Mouse (Mus musculus): Measurements from ENCODE around the gene Grb2. TPM values are rescaled to one million over a fixed set of nuclear protein-coding genes. Genes with fewer than 3 reads are reported as not detected.

Grb2 gene
- polyA plus RNA-seq, 2 experiments from 2014 or later = 28.8 to 30.9 TPM

DNA sequence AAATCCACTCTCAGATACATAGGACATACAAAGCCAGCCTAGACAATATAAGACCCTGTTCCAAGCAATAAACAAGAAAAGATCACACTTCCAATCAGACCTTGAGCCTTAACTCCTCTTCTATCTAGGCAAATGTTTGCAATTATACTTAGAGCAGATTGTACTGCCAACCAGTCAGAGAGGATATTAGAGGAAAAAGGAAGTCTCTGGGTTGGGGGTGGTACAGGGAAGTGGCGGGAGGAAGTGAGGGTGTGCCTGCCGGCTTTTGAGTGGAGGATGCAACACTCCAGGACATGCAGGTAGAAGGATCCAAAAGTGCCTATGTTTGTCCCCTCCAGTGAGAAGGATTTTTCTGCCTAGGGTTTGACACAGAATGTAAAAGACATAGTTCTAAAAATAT is 3.9 kb upstream of the Grb2 start:
- peak; percentile 15 for ATAC-seq

DNA sequence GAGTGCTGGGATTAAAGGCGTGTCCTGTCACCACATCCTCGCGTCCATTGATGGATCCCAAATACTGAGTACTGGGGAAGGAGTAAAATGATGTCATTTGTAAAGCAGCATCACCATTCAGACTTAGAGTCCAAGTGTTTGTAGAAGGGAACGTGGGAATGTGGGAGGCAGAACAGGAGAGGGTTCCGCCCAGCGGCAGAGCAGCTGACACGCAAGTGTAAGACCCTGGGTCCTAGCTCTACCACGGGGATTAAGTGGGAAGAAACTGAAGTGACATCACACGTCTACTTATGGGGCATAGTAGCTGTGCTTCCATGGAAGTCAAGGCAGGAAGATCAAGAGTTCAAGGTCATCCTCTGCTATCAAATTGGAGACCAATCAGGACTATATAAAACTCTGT is 2.7 kb upstream of the Grb2 start:
- ATAC-seq = no peak

DNA sequence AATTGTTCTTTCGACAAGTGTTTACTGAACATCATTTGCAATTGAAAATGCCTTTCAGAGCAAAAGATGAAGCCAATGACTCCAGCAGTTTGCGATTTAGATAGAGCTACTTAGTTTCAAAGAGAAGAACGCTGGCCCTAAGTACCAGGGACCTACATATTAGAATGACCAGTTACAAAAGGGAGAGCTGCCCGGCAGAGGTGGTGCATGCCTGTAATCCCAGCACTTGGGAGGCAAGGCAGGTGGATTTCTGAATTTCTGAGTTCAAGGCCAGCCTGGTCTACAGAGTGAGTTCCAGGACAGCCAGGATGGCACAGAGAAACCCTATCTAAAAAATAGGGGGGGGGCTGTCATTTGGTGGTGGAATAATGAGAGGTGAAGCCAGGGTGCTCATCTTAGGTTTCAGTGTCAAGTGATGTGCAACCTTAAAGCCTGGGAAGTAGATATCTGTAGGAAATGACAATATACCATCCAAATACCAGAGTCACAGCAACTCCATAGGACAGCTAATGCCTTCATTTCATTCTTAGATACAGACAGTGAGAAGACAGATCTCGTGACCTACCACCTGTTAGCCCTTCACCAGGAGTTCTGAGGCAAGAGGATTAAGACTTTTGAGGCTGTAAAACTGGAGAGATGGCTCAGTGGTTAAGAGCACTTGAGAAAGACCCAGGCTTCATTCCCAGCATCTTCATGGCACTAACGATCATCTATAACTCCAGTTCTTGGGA is 1.6 kb upstream of the Grb2 start:
- no peak for ATAC-seq

DNA sequence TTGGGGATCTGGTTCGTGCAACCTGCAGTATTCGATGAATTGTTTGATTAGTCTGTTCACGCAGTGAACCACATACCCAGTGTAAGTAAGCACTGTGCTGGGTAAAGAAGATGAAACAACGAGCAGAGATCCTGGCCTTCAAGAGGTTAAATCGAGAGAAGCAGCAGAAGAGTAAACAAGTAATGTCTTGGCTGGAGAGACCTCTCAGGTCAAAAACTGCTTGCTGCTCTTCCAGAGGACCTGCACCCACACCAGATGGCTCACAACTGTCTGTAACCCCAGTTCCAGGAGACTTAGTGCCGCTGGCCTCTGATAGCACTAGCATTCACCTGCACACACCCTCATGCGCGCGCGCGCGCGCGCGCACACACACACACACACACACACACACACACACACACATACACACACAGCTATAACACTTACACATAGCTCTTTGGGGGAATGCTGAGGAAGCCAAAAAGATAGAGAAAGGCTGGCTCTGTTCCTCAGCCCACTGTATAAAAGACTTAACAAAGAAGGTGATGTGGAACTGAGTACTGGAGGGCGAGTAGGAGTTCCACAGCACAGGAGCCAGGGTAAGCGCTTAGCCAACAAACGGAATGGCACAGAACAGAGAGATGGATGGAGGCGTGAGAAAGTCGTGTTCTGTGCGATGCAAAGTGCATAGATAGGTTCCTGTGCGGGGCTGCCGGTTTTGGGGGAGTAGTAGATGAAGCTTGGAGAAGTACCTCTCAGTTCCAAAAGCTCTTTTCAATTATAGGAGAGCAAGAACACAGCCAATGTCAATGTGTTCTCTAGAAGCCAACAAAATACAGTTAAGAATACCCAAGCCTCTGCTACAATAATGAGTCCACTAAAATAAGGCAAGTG is 795 bp upstream of the Grb2 start:
- peak; percentile 3 for ATAC-seq

DNA sequence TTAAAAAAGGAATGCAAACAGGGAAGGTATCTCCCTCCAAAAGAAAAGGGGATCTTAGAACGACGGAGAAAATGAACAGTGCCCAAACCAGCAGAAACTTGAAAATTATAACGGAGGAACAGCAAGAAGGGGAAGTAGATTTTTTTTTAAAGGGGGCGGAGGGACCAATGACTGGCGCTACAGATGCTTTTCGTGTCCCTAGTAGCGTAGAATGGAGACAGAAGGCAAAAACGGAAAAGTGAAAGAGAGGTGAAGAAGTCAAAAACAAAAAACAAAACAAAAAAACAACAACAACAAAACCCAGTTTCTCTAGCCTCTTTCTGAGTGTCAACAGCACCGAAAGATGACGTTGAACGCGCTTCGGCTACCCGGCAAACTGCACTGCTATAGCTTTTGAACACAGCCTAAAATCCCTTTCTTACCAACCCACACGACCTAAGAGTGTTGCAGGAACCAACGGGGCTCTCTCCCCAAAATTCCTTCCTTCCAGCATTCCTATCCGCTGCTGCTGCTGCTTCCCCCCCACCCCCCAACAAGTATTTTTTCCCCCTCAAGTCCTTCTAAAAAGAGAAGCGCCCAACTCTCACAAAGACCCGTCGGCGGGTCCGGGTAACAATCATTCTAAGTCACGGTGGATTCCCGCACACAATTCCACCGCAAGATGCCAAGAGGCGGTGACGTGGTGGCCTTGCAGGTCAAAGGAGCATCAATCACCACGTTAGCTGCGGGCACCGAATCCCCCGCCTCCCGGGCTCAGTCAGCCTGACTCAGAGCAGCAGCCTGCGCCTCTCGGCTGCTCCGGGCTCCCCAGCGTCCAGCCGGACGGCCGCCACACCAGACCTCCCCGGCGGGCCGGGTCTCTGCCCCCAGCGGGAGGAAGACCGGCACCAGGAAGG is 836 bp downstream of the Grb2 start:
- peak; percentile 22 for ATAC-seq

DNA sequence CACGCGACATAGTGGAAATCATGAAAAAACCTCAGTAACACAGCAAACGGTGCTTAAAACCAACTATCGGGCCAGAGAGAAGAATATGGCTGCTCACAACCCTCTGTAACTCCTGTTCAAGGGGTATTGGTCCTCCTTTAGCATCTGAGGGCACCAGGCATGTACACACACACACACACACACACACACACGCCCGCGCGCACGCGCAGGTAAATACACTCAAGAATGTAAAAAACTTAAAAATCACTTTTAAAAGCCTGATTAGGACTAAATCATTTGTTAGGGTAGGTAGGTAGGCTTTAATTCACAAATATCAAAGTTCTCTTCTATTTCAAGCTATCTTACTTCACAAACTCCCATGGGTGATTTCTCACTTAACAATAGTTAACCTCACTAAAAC is 1.8 kb downstream of the Grb2 start:
- no peak for ATAC-seq

DNA sequence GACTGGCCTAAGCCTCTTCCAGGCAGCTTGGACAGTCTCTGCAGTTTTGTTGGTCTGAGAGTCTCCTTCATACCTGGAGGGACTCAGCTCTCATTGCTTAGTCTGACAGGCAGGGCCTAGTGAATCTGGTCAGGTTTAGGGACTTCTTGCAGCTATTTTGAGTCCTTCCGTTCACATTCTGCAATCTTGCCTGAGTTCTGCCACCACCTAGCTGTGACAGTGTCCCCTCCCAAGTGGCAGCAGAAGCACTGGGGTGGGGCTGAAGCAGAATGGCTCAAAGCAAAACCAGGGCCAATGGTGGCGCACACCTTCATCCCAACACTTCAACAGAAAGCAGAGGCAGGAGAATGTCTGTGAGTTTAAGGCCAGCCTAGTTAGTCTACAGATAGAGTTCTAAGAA is 2.8 kb downstream of the Grb2 start:
- ATAC-seq = no peak

DNA sequence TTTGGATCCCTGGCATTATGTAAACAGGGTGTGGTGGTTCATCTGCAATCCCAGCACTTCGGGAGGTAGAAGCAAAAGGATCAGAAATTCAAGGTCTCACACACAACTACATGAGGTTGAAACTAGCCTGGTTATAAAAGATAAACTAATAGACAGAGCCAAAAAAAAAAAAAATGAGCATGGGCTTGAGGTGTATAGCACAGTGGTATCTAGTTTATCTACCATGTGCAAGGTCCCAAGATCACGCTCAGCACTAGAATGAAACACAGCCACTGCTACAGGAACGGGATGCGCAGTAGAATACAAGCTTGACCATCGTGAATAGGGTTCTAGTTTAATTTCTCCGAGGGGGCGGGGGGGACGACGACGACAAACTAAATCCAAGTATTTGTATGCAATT is 3.7 kb downstream of the Grb2 start:
- ATAC-seq = no peak

DNA sequence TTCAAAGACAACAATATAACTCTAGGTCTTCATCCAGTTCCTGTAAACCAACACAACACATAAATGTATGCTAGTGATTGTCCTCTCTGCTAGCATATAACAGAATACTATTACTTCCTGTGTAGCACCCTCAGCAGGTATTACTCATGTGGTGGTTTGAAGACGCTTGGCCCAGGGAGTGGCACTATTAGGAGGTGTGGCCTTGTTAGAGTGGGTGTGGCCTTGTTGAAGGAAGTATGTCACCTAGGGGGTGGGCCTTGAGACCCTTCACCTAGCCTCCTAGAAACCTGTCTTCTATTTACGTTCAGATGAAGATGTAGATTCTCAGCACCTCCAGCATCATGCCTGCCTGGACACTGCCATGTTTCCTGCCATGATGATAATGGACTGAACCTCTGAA is 4.9 kb downstream of the Grb2 start:
- no peak for ATAC-seq

DNA sequence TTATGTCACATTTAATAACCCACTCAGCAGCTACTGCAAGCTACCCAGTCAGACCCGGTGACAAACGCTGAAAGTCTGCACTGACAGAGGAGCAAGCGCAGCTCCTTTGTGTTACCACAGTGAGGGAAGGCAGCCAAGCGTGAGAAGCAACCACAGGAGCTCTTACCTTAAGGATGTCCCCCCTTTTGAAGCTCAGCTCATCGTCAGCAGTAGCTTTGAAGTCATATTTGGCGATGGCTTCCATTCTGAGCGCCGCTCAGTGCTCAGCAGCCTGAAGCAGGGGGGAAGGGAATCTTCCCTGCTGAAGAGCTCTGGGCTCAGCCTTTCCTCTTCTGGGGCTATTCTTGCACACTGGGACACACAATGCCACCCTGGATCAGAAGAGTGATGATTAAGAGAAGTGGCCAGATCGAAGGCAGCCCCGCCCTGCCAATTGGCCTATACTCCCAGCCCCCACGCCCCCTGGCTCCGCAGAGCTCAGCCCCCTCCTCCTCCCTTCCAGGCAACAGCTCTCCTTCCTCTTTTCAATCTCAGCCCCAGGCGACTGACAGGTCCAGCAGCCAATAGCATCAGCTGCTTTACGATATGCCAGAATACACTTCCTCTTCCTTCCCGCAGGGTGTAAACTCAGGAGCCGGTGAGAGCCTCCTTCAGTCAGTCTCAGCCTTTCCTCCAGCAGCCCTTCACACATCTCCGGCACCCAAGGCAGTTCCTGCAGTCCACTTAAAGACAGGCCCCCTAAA is 9.2 kb downstream of the Grb2 start:
- ATAC-seq = peak; percentile 96

DNA sequence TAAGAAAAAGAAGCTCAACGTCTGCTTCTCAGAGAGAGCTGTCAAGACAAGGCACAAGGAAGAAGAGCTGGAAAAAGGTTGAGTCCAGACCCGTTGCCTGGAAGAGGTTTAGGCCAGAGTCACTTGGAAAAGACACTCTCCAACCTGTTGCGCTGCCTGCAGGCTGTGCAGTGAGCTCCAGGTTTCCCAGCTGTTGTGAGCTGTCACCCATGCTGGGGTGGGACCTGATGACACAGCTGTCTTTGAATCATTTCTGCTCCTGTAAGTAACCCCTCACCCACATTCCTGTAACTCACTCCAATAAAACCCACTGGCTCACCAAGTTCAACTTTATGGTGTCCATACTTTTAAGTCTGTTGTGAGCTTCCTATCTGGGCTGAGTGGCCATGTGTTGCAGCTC is 10.7 kb downstream of the Grb2 start:
- ATAC-seq = no peak

DNA sequence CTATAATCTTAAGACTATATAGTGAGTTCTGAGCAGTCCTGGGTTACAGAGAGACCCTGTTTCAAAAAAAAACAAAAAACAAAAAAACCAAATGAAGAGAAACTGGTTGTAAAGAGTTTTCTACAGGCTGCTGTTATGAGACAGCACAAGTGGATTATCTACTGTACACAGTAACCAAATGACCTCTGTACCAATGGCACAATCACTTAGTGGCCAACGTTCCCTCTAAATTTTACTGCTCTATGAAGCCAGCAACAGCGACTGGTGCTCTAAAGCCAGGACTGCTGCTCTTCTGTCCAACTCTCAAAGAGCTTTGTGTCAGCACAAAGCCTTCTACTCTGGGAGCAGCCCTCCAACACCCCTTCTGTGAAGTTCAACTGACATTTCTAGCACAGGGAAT is 11.3 kb downstream of the Grb2 start:
- no peak for ATAC-seq

DNA sequence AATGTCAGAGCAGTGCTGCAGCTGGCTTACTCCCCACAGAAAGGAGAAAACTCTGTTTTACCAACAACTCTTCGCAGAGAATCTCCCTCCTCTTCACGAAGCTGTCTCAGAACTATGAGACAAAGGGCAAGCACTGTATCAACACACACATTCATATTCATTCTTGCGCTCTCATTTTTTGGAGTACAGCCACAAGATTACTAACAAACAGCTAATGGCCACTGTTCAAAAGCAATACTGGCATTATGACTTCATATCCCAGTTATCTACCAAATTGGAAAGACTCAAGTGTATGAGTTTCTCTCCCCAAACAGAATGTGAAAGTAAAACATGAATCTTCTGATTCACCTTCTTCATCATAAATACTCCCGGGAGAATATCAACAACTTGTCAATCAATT is 11.9 kb downstream of the Grb2 start:
- ATAC-seq = no peak

DNA sequence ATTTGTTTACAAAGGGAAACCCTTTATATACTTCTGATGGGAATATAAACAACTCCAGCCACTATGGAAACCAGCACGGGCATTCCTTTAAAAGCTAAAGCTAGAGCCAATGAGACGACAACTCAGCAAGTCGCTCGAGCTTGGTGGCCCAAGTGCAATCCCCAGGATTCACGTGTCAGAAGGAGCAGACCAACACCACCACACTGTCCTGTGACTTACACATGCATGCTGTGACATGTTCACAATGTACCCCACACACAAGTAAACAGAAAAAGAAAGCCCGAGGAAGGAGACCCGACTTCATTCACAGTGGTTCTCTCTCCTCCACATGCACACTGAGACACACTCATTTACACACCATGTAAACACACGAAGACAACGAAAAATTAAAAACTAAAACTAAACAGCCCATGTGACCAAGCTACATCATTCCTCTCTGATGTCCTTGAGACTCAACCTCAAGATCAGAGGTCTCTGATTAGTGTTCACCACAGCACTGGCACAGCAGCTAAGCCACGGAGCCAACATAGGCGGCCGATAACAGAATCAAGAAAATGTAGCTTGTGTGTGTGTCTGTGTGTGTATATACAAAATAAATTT is 14.3 kb downstream of the Grb2 start:
- no peak for ATAC-seq

DNA sequence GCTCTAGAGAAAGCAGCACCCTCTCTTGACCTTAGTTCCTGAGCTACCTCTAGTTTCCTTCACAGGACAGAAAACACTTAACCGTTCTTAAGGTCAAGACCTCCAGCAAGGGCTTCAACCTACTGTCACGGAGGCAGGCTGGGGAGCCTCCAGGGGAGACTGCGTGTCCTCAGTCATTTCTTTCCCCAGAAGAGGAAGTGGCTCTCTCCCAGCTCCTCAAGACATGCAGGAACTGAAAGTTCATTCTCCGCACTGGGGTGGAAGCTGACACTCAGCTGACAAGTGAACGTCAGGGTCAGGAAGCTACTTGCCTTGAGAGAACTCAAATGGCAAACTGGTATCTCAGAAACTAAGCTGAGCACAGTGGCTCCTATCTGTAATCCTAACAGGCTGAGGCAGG is 15.6 kb downstream of the Grb2 start:
- ATAC-seq = no peak

DNA sequence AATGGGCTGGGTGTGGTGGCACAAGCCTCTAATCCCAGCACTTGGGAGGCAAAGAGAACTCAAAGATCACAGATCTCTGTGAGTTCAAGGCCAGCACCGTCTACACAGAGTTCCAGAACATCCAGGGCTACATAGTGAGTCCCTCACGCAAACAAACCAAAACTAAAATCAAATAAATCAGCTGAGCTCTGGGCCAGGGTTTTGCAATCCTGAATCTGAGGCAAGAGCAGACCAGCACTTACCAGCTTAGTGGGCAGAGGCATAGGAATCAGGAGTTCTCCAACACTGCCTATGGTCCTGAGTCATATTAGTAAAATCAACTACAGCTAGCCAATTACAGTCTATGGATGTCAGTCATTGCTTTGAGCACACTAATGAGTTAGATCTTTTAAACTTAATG is 16.4 kb downstream of the Grb2 start:
- no peak for ATAC-seq

DNA sequence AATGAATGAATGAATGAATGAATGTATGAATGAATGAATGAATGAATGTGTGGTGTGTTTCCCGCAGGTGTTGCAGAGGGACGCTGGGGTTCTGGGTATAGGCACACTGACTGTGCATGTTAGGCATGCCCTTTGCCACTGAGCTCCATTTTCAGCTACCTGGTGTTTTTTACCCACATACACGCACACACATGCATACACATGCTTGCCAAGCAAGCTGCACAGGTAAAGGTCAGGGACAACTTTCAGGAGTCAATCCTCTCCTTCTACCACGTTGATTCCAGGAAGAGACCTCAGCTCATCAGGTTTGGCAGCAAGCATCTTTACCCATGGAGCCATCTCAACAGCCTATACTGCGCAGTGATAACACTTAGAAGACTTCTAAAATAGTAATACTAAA is 16.9 kb downstream of the Grb2 start:
- ATAC-seq = no peak

DNA sequence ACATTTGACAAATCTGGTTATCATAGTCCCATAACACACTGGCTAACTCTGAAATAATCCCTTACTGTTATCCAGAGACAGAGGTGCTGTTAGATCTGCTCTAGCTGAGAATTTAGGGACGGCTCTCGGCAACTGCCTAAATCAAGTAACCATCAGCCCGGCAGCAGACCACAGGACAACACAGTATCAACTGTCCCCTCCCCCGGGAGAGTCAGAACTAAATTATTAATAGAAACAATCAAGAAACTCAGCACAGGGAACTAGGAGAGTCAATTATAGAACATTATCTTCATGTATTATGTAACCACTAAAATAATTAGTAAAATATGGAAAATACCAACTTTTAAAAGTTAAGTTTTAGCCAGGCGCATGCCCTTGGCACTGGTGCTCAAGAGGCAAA is 17.4 kb downstream of the Grb2 start:
- no peak for ATAC-seq

DNA sequence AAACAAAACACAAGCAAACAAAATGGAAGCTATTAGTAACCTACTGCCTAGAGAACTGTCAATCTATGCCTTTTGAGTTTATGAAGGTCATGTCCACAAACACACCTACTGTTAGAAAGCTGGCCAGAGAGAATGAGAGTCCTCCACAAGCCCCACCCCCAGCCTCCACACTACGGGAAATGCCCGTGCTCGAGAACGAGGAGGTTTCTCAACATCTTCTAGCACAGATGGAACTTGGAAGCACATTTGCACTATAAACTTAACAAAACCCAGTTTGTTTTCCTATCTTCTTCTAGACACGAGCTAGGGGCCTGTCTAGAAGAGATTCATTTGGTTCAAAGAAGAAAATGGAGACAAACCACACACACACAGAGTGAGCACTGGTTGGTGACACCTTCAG is 18.0 kb downstream of the Grb2 start:
- no peak for ATAC-seq

DNA sequence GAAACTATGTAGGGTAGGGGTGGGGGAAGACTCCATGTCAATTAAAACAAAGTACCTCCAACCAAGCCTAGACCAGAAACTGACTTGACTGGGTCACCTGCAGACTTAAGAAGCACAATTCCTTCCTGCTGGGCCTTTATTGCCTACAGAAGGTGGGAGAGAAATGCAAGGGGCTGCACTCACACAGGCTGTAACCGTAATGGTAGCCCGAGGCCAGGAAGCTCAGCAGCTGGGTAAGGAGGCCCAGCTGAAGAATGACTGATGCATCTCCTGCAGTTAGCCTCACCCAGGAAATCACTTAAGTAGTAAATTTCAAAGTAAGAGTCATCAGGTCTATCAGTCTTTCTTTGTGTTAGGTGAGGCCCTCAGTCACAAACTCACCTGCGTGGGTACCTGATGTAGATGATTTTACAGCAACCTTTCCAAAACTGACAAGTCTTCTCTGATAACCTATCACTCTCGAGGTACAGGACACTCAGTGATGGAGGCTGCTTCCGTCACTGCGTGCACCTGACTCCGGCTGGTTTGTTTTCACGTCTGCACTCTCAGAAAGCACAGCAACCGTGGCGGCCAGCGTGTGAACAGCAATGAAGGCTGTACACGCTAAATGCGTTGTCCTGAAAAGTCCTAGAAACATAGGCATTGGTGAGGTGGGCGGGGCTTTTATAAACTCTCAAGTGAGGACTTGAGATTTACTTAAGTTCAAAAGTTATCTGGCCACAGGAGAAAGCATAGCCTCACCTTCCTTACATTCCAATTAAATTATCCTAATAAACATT is 19.1 kb downstream of the Grb2 start:
- no peak for ATAC-seq

DNA sequence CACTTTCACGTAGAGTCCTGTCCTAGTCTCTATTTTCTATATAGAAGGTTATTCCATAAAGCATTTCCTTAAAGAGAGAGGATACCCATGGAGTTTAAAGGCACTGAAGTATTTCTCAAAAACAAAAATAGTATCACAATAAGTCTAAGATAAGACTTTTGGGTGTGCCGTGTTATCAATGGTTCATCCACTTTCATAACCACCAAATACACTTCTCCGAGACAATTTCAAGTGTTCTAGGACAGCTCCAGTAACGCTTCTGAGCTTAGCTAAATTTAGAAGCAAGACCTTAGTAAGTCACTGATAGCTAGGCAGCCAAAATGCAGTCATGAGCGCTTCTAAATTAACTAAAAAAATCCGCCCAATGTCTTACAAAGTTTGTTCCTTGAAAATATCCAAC is 22.0 kb downstream of the Grb2 start:
- ATAC-seq = no peak
